8 mouse cellular contexts compared by ENCODE assay signal in genomic region chr4:120570438-120571069, GRCm38 (mm10). TPM values are rescaled to one million over a fixed set of nuclear protein-coding genes. Genes with fewer than 3 reads are reported as not detected.
A peak's percentile ranks its signal among the peaks of the same experiment; 100 is the strongest.
DNase-seq lines count a peak whose midpoint lies in the region; ATAC-seq and TF ChIP-seq lines count a peak whose summit lies in the region.

No protein-coding gene starts in this region.

- H3K4me1 ChIP-seq in heart, embryonic 13.5 days, result peaks cover 41% of the 10 kb centered on the region
- H3K4me1 ChIP-seq in ES-E14 (ENCODE audit: control insufficient read depth in 2 of 2, insufficient read depth in 2 of 2, low read length in 2 of 2, poor library complexity in 1 of 2), result peaks cover 0 to 3% of the 10 kb centered on the region in 2 experiments; a peak in 1 of 4 replicates
- H3K4me1 ChIP-seq in forebrain, embryonic 15.5 days, result peaks cover 30% of the 10 kb centered on the region

- ATAC-seq in heart, embryonic 13.5 days (ENCODE audit: extremely low read depth, insufficient number of reproducible peaks, low FRiP score, low TSS enrichment), result peak; percentile 20; the same call in 1 of the 2 replicates
- ATAC-seq in forebrain, embryonic 15.5 days (replicated peaks), result peak; percentile 73
- ATAC-seq in granulocyte monocyte progenitor cell, adult 5-6 weeks (replicated peaks; ENCODE audit: poor library complexity, severe bottlenecking), result no peak

- H3K36me3 ChIP-seq in heart, embryonic 13.5 days, result peaks cover 11% of the 10 kb centered on the region
- H3K36me3 ChIP-seq in ES-E14 (ENCODE audit: control insufficient read depth, insufficient read depth, low read length, poor library complexity, severe bottlenecking) (0 out of 2 replicates have a peak, but pooled peaks cover 2% of the 10 kb centered on the region), macrophage (ENCODE audit: inconsistent target) (no peaks in the 10 kb centered on the region)
- peaks cover 3% of the 10 kb centered on the region; the same call in 1 of the 2 replicates for H3K36me3 ChIP-seq in forebrain, embryonic 15.5 days

- WGBS in heart, embryonic 13.5 days, result under 1% methylated on average over 27 of the region's 27 CpGs
- 3% methylated on average over 27 of the region's 27 CpGs for WGBS in forebrain, embryonic 15.5 days
- 2% methylated on average over 27 of the region's 27 CpGs for WGBS in macrophage (ENCODE audit: missing documents)

- H3K27ac ChIP-seq in heart, embryonic 13.5 days (replicated peaks), result peak overlapping the region; percentile 96
- H3K27ac ChIP-seq in ES-E14 (ENCODE audit: insufficient read depth, low read depth, low read length, poor library complexity, severe bottlenecking) (no peak overlapping the region), macrophage (0 out of 2 replicates have a peak overlapping the region, but pooled peaks have one; percentile 17)
- peak overlapping the region; percentile 95 for H3K27ac ChIP-seq in forebrain, embryonic 15.5 days (replicated peaks)

- DNase-seq in heart, postnatal 4 days, result no peak
- peak; percentile 41 for DNase-seq in ES-E14 (ENCODE audit: low read depth, low spot score)
- no peak for DNase-seq in embryo, embryonic 11 days
- no peak for DNase-seq in frontal cortex, postnatal 10 days (ENCODE audit: low spot score in 2 of 2)

- H3K27me3 ChIP-seq in heart, embryonic 13.5 days (replicated peaks), result no peaks in the 10 kb centered on the region
- H3K27me3 ChIP-seq in forebrain, embryonic 15.5 days, result no peaks in the 10 kb centered on the region

- no peaks in the 10 kb centered on the region for H3K9me3 ChIP-seq in heart, embryonic 13.5 days
- H3K9me3 ChIP-seq in ES-E14 (ENCODE audit: control insufficient read depth, insufficient read depth, low read depth, low read length), result no peaks in the 10 kb centered on the region
- no peaks in the 10 kb centered on the region for H3K9me3 ChIP-seq in forebrain, embryonic 15.5 days

- peak overlapping the region; percentile 96 for H3K9ac ChIP-seq in heart, embryonic 13.5 days
- peak overlapping the region; percentile 96 for H3K9ac ChIP-seq in ES-E14 (ENCODE audit: insufficient read depth, low read depth, low read length, poor library complexity, severe bottlenecking)
- peak overlapping the region; percentile 90 for H3K9ac ChIP-seq in forebrain, embryonic 15.5 days (replicated peaks)

- in situ Hi-C loops in ES-E14 (cut with MboI; ENCODE audit: low sequenced_read_pairs in 2 of 2, unreplicated experiment in 2 of 2), result no loop called here

- H3K4me2 ChIP-seq in heart, embryonic 13.5 days, result peak overlapping the region; percentile 89
- peak overlapping the region; percentile 69 for H3K4me2 ChIP-seq in forebrain, embryonic 15.5 days (replicated peaks)

- peaks cover 7% of the 10 kb centered on the region for H3K79me2 ChIP-seq in macrophage (ENCODE audit: inconsistent target)

- peak overlapping the region; percentile 69 for H3K4me3 ChIP-seq in heart, embryonic 13.5 days
- H3K4me3 ChIP-seq in ES-E14 (ENCODE audit: insufficient read depth in 1 of 2, low read depth in 1 of 2, low read length in 2 of 2, poor library complexity in 1 of 2, severe bottlenecking in 1 of 2) (peak overlapping the region; percentile 93), macrophage (ENCODE audit: inconsistent target) (peak overlapping the region; percentile 55)
- H3K4me3 ChIP-seq in forebrain, embryonic 15.5 days, result peak overlapping the region; percentile 95

TF ChIP-seq in ES-E14, 5 proteins besides CTCF, POLR2A, EP300 and RAD21:
- 0 out of 2 replicates have a peak, but pooled peaks have one; percentile 11 for TF ChIP-seq ZC3H11A (IDR thresholded peaks at IDR 0.05; ENCODE audit: borderline replicate concordance, low read depth, low read length)
- TF ChIP-seq ZNF384 (IDR thresholded peaks at IDR 0.05; ENCODE audit: low read depth, low read length), result no peak
- TF ChIP-seq MAFK (IDR thresholded peaks at IDR 0.05; ENCODE audit: insufficient read depth, low read depth, low read length), result no peak
- TF ChIP-seq CHD2 (IDR thresholded peaks at IDR 0.05; ENCODE audit: low read depth, low read length), result no peak
- TF ChIP-seq HCFC1 (IDR thresholded peaks at IDR 0.05; ENCODE audit: borderline replicate concordance, insufficient read depth, low read length), result no peak

RNA-seq across cellular contexts. Expression of gene Ctps, which starts 0.5 kb away (rescaled TPM):
- polyA plus RNA-seq in heart, embryonic 13.5 days (2015; fragmentation: Nextera tagmentation; extraction: Ambion mirVana), result 99.8 and 100 TPM in 2 replicates
- total RNA-seq in heart, postnatal 4 days (2021), result 10 to 100 TPM; 85.6 to 87.5 TPM
- total RNA-seq in ES-E14 (2012; rRNA removed), result 64.3 and 85.6 TPM in 2 replicates
- polyA plus RNA-seq in forebrain, embryonic 15.5 days (2015; fragmentation: Nextera tagmentation; extraction: Ambion mirVana), result 96.1 and 97.7 TPM in 2 replicates
- 10 to 100 TPM in 3 of 26 experiments, 1 to 10 TPM in 19, under 1 TPM in 4; 0.33 to 10.7 (median 4.7) TPM for total RNA-seq in macrophage (2018; cell fraction: chromatin; rRNA removed)
- total RNA-seq in macrophage (2018; cell fraction: cytosol; rRNA removed), result 1 to 10 TPM; 1.7 to 5.6 (median 2.6) TPM
- 10 to 100 TPM in 2 of 26 experiments, 1 to 10 TPM in 22, under 1 TPM in 2; 0.60 to 23.0 (median 2.0) TPM for total RNA-seq in macrophage (2018; cell fraction: nucleus; rRNA removed)
- polyA plus RNA-seq in macrophage (2018), result 1.9 to 22.2 TPM (median 2.9 TPM) in 3 replicates
- total RNA-seq in granulocyte monocyte progenitor cell, adult 5-6 weeks (2014; fragmentation: Nextera tagmentation), result 50.4 and 59.5 TPM in 2 replicates
- 60.1 and 63.1 TPM in 2 replicates for total RNA-seq in granulocyte monocyte progenitor cell, adult 5-6 weeks (2017)

RNA-seq across cellular contexts. Expression of gene Gm8439, which starts 18.0 kb away (rescaled TPM):
- 0.41 TPM in 1 of 2 replicates, not detected in the other for polyA plus RNA-seq in heart, embryonic 13.5 days (2015; fragmentation: Nextera tagmentation; extraction: Ambion mirVana)
- not detected for total RNA-seq in heart, postnatal 4 days (2021)
- not detected in 2 replicates for total RNA-seq in ES-E14 (2012; rRNA removed)
- polyA plus RNA-seq in forebrain, embryonic 15.5 days (2015; fragmentation: Nextera tagmentation; extraction: Ambion mirVana), result not detected in 2 replicates
- total RNA-seq in macrophage (2018; cell fraction: chromatin; rRNA removed), result not detected
- total RNA-seq in macrophage (2018; cell fraction: cytosol; rRNA removed), result not detected
- total RNA-seq in macrophage (2018; cell fraction: nucleus; rRNA removed), result not detected
- not detected in 3 replicates for polyA plus RNA-seq in macrophage (2018)
- total RNA-seq in granulocyte monocyte progenitor cell, adult 5-6 weeks (2014; fragmentation: Nextera tagmentation), result not detected in 2 replicates
- total RNA-seq in granulocyte monocyte progenitor cell, adult 5-6 weeks (2017), result not detected in 2 replicates

RNA-seq across cellular contexts. Expression of gene Slfnl1, which starts 38.5 kb away (rescaled TPM):
- 0.11 TPM in 1 of 2 replicates, not detected in the other for polyA plus RNA-seq in heart, embryonic 13.5 days (2015; fragmentation: Nextera tagmentation; extraction: Ambion mirVana)
- under 1 TPM; 0.24 to 0.54 TPM for total RNA-seq in heart, postnatal 4 days (2021)
- 0.48 TPM in 1 of 2 replicates, not detected in the other for total RNA-seq in ES-E14 (2012; rRNA removed)
- not detected in 2 replicates for polyA plus RNA-seq in forebrain, embryonic 15.5 days (2015; fragmentation: Nextera tagmentation; extraction: Ambion mirVana)
- total RNA-seq in macrophage (2018; cell fraction: chromatin; rRNA removed), result 1 to 10 TPM in 4 of 26 experiments, under 1 TPM in 12, not detected in 10; 0.45 to 1.4 (median 0.71) TPM
- total RNA-seq in macrophage (2018; cell fraction: cytosol; rRNA removed), result under 1 TPM in 2 of 26 experiments, not detected in 24; 0.10 TPM
- total RNA-seq in macrophage (2018; cell fraction: nucleus; rRNA removed), result 1 to 10 TPM in 3 of 26 experiments, under 1 TPM in 9, not detected in 14; 0.31 to 2.2 (median 0.63) TPM
- polyA plus RNA-seq in macrophage (2018), result not detected in 3 replicates
- not detected in 2 replicates for total RNA-seq in granulocyte monocyte progenitor cell, adult 5-6 weeks (2014; fragmentation: Nextera tagmentation)
- not detected in 2 replicates for total RNA-seq in granulocyte monocyte progenitor cell, adult 5-6 weeks (2017)
